Mouse (Mus musculus) leukemia stem cell, adult 10-12 weeks (primary cell): Measurements from ENCODE around the gene Tfdp1. TPM values are rescaled to one million over a fixed set of nuclear protein-coding genes. Genes with fewer than 3 reads are reported as not detected.

Source experiments
- polyA plus RNA-seq: library from polyadenylated mRNA; stranded (reverse); fragments of >175 nt; gene quantifications from 2 replicates; pipeline ENCODE4 v1.2.3, GENCODE M21; 2012; ENCODE audit warnings: low replicate concordance

Gene Tfdp1
- 13.5 and 32.3 TPM in 2 replicates for polyA plus RNA-seq

DNA sequence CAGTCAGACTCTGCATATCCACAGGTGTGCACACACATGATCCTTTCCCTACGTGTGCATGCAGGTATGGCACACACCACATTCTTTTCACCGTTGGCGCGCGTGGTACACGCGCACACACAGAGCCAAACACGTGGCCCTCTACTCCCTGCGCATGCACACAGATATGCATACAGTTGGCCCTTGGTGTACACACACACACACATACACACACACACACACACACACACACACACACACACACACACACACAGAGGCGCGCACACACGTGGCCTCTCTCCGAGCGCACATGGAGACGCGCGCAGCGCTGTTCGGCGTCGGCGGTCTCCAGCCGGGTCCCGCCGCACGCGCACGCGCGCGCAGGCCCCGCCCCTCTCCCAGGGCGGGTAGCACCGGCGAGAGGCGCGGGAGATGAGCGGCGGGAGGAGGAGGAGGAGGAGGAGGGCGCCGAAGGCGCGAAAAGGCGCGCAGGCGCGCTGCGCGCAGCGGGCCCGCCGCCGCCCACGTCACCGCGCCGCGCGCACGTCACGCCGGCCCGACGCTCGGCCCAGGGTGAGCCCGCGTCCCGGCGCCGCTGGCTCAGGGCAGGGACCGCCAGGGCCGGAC, at the start of gene Tfdp1:
TSS of gene Tfdp1 (plus strand) at position 497 of the 606 bp plus-strand sequence.

GRCm38 (mm10) chr8:13396725-13397124, 58.2 kb downstream of the Tfdp1 start, which contains the start of gene Atp4b:
Atp4b (minus strand) TSS chr8:13396825.

DNA sequence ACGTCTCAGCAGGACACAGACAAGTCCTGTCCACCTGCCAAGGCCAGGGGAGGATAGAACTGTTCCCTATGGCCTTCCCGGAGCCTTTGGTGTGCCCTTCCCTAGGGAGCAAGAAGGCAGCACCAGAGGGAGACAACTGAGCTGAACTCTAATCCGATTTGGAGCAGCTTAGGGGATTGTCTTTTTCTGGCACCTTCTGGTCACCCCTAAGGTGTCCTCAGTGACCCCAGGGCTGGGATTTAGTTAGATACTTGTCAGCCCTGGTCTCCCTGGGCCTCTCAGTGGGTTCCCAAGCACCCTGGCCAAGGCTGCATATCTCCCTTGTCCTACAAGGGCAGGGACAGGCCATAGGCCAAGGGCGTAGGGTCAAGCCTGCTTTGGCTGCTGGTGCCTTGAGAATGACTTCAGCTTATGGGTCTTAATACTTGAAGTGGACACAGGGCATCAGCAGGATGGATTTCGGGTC, 66.1 kb downstream of the Tfdp1 start, which contains the start of gene Grk1:
TSS of gene Grk1 (plus strand) at position 416 of the 466 bp plus-strand sequence.

Other genes with a start within 250 kb of the Tfdp1 start
- gene Pcid2, start 233.3 kb upstream of the Tfdp1 start, polyA plus RNA-seq, result 7.4 and 34.0 TPM in 2 replicates
- gene Cul4a, start 233.1 kb upstream of the Tfdp1 start, polyA plus RNA-seq, result 84.0 and 89.8 TPM in 2 replicates
- gene Lamp1, start 179.6 kb upstream of the Tfdp1 start, polyA plus RNA-seq, result 115 and 382 TPM in 2 replicates
- gene Grtp1, start 138.1 kb upstream of the Tfdp1 start, polyA plus RNA-seq, result 7.6 and 10.3 TPM in 2 replicates
- not detected in 2 replicates for gene Adprhl1, start 84.6 kb upstream of the Tfdp1 start, polyA plus RNA-seq
- 0.43 and 4.0 TPM in 2 replicates for gene Dcun1d2, start 50.6 kb upstream of the Tfdp1 start, polyA plus RNA-seq
- gene Tmco3, start 50.6 kb upstream of the Tfdp1 start, polyA plus RNA-seq, result 4.4 and 13.1 TPM in 2 replicates
- 0.13 TPM in 1 of 2 replicates, not detected in the other for gene Atp4b, start 58.1 kb downstream of the Tfdp1 start, polyA plus RNA-seq
- not detected in 2 replicates for gene Grk1, start 66.3 kb downstream of the Tfdp1 start, polyA plus RNA-seq
- gene Tmem255b, start 96.4 kb downstream of the Tfdp1 start, polyA plus RNA-seq, result not detected in 2 replicates
- gene Gas6, start 155.7 kb downstream of the Tfdp1 start, polyA plus RNA-seq, result 2.5 and 2.6 TPM in 2 replicates
- 0.14 and 0.50 TPM in 2 replicates for gene 1700029H14Rik, start 223.7 kb downstream of the Tfdp1 start, polyA plus RNA-seq